Mouse (Mus musculus) megakaryocyte, embryonic 14.5 days (primary cell): ENCODE measurements at regions not wholly inside any gene's neighbourhood (a gene's known extent, or its start where the extent isn't known, plus 50 kb on each side); places are given as distances from the start of the nearest gene placed in this dataset.

ENCODE experiments used
- FLI1 ChIP-seq: IDR thresholded peaks from 2 replicates; pipeline ENCODE4 v1.6.1; 2012; ENCODE audit warnings: low read length, inconsistent platforms, mixed read lengths
- GATA1 ChIP-seq: IDR thresholded peaks from 3 replicates; pipeline ENCODE4 v1.6.1; 2012; ENCODE audit warnings: mixed read lengths, low read length, inconsistent platforms, borderline replicate concordance

DNA sequence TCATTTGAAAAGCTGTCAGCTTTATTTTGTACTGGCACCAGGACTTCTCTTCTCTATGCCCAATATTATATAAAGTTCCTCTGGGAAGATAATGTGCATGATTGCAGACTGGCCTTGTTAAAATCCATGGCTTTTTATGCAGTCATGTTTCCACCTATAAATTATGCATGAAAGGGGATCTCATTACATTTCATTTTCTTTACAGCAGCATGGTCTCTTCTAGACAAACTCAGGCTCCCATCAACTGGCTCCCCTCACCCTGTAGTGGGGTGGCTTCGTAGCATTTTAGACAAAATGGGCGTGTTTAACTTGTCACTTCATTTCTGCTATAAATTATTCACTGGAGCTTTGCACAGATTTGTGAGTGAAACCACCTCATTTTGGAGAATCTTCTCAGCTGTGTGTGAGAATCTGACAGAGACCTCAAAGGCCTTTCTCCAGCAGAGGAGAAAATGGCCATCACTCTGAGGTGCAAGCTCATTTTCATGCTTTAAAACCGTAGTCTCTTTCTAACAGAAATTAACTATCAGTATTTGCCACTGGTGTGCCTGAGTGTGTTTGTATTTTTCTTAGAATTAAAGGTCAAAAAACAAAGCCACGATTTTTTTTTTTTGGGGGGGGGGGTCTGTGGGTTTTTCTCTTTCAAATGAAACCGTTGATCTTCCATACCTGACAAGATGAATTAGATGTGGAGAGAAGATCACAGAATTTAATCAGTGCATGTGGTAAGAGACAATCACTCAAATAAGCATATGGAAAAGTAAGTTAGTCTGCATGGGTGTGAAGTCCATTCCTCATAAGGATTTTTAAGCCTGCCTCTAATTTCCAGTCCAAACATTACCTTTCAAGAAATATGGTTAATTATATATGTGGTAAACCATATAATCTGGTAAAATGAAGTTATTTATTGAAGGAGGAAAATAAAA is 111.4 kb upstream of the 1700008P02Rik start:
- TF ChIP-seq FLI1: no peak
- no peak for TF ChIP-seq GATA1
